Mouse (Mus musculus) G1E (cell line): ENCODE data around the gene Eefsec.

Source experiments
- CTCF ChIP-seq: IDR thresholded peaks from 2 replicates; pipeline ENCODE4 v1.5.1; 2012; ENCODE audit warnings: low read depth, low read length, inconsistent platforms, mixed read lengths
- GATA1 ChIP-seq: IDR thresholded peaks from 2 replicates; pipeline ENCODE4 v1.6.1; 2012; ENCODE audit warnings: borderline replicate concordance, low read length, inconsistent platforms, mixed read lengths
- TAL1 ChIP-seq: conservative IDR thresholded peaks from 2 replicates; pipeline ENCODE4 v1.6.1; 2012; ENCODE audit warnings: low read depth, low read length, inconsistent platforms, mixed read lengths

GRCm38 (mm10) chr6:88235461-88235860 is 210.9 kb downstream of the Eefsec start:
- no peak for TF ChIP-seq GATA1
- TF ChIP-seq CTCF = no peak
- TF ChIP-seq TAL1 = no peak
